Mouse (Mus musculus) hindbrain, embryonic 11.5 days (tissue): ENCODE measurements at regions not wholly inside any gene's neighbourhood (a gene's known extent, or its start where the extent isn't known, plus 50 kb on each side); places are given as distances from the start of the nearest gene placed in this dataset.

Experiments
- ATAC-seq: fragments of 200-750 bp; cut with Nextera tagmentation; 2 replicates; pipeline ENCODE4 v1.8.0; 2017; ENCODE audit warnings: mild to moderate bottlenecking, moderate TSS enrichment, moderate library complexity; ENCODE audit not compliant: low FRiP score
- DNase-seq: peaks from one replicate; pipeline ENCODE4 v3.0.0-alpha.2; 2015; ENCODE audit warnings: low spot score
- H3K27ac ChIP-seq: fragments of 300-500 bp; sonication (generic); 2 replicates; pipeline ENCODE4 v1.5.1; 2014; ENCODE audit warnings: mild to moderate bottlenecking, low read depth, low read length
- H3K27me3 ChIP-seq: fragments of 300-500 bp; sonication (generic); 2 replicates; pipeline ENCODE4 v1.6.1; 2014; ENCODE audit warnings: mild to moderate bottlenecking, low read length, moderate library complexity, mixed read lengths; ENCODE audit not compliant: control insufficient read depth, insufficient read depth
- H3K36me3 ChIP-seq: fragments of 300-500 bp; sonication (generic); 2 replicates; pipeline ENCODE4 v1.6.1; 2014; ENCODE audit warnings: mild to moderate bottlenecking, low read length, moderate library complexity, mixed read lengths; ENCODE audit not compliant: control insufficient read depth, insufficient read depth
- H3K4me1 ChIP-seq: fragments of 300-500 bp; sonication (generic); replicated peaks from 2 replicates; pipeline ENCODE4 v1.6.1; 2014; ENCODE audit warnings: low read length, mixed read lengths; ENCODE audit not compliant: control insufficient read depth, insufficient read depth
- H3K4me2 ChIP-seq: fragments of 300-500 bp; sonication (generic); replicated peaks from 2 replicates; pipeline ENCODE4 v1.6.1; 2014; ENCODE audit warnings: mild to moderate bottlenecking, low read depth, low read length
- H3K4me3 ChIP-seq: fragments of 300-500 bp; sonication (generic); 2 replicates; pipeline ENCODE4 v1.5.1; 2014; ENCODE audit warnings: low read depth, low read length
- H3K9ac ChIP-seq: fragments of 300-500 bp; sonication (generic); 2 replicates; pipeline ENCODE4 v1.6.1; 2014; ENCODE audit warnings: low read depth, low read length
- H3K9me3 ChIP-seq: fragments of 300-500 bp; sonication (generic); 2 replicates; pipeline ENCODE4 v1.6.1; 2016; ENCODE audit warnings: low read length; ENCODE audit not compliant: control insufficient read depth
- WGBS: fragments of 180-500 bp; shearing (Covaris S2); extraction: QIAGEN DNeasy Blood & Tissue Kit; methylation state at CpG from one replicate; pipeline ENCODE4 v1.1.7; 2014; 5-methylcytosine and 5-hydroxymethylcytosine counted together

- ATAC-seq (no peak), DNase-seq (no peak)
- no peaks in the 10 kb centered on the region for H3K36me3 ChIP-seq
- H3K4me3 ChIP-seq: no peak overlapping the region
- no peaks in the 10 kb centered on the region for H3K9me3 ChIP-seq
- no peak overlapping the region for H3K4me2 ChIP-seq
- no peak overlapping the region for H3K9ac ChIP-seq
- no peaks in the 10 kb centered on the region for H3K4me1 ChIP-seq
- no peaks in the 10 kb centered on the region; the same call in 1 of the 2 replicates for H3K27me3 ChIP-seq
- H3K27ac ChIP-seq: no peak overlapping the region
- 90% methylated on average over 2 of the region's 2 CpGs for WGBS
Measured at GRCm38 (mm10) chr6:99945691-99946090, 219.5 kb upstream of the Prok2 start.

GRCm38 (mm10) chr6:99942958-99943357, 216.8 kb upstream of the Prok2 start:
- H3K4me3 ChIP-seq: no peak overlapping the region
- H3K9me3 ChIP-seq: no peaks in the 10 kb centered on the region
- no peak overlapping the region for H3K27ac ChIP-seq
- DNase-seq (no peak), ATAC-seq (no peak)
- no peaks in the 10 kb centered on the region for H3K36me3 ChIP-seq
- 100% methylated on average over 1 of the region's 1 CpGs for WGBS
- no peak overlapping the region for H3K4me2 ChIP-seq
- no peak overlapping the region for H3K9ac ChIP-seq
- H3K27me3 ChIP-seq: no peaks in the 10 kb centered on the region
- H3K4me1 ChIP-seq: no peaks in the 10 kb centered on the region

DNA sequence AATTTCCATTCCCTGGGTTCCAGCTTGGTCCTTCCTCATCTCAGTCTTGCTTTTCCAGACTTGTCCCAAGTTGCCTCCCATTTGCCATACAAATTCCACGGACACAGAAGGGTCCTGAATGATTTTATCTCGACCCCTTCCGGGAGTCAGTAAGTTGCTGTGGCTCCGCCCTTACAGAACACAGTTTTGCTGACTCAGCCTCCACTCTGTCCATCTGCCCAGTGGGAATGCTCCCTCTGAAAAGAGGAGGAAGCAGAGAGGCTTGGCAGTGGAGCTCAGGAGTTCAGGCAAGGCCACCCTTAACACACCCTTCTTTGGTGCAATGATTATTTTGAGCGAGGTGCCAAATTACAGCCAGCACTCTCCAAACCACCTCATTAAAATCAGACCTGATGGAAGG, 213.9 kb upstream of the Prok2 start:
- no peaks in the 10 kb centered on the region for H3K36me3 ChIP-seq
- H3K9ac ChIP-seq: no peak overlapping the region
- no peak overlapping the region for H3K4me2 ChIP-seq
- no peak for DNase-seq
- H3K9me3 ChIP-seq: no peaks in the 10 kb centered on the region
- ATAC-seq: no peak
- H3K4me1 ChIP-seq: no peaks in the 10 kb centered on the region
- H3K4me3 ChIP-seq: no peak overlapping the region
- H3K27me3 ChIP-seq: no peaks in the 10 kb centered on the region
- WGBS: 70% methylated on average over 5 of the region's 5 CpGs
- H3K27ac ChIP-seq: no peak overlapping the region

DNA sequence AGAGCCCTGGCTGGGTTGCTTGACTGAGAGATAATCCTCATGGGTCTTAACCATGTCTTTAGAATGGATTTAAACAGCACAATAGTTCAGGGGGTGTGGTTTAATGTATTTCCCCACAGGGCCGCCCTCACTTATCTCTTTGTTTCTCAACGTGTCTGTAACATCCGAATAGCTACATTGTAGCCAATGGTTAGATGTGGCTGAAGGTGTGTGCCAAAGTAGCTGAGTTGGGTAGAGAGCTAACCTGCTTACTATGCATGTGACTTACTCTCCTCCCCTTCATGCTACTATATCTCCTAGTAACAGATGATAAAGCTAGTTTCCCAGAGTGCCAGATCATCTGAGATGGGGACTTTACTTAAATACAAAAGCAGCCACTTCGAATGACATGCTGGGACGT, 213.2 kb upstream of the Prok2 start:
- H3K9ac ChIP-seq: no peak overlapping the region
- H3K4me2 ChIP-seq: no peak overlapping the region
- H3K9me3 ChIP-seq: no peaks in the 10 kb centered on the region
- H3K27me3 ChIP-seq: no peaks in the 10 kb centered on the region
- DNase-seq (no peak), ATAC-seq (no peak)
- H3K36me3 ChIP-seq: no peaks in the 10 kb centered on the region
- no peak overlapping the region for H3K27ac ChIP-seq
- no peaks in the 10 kb centered on the region for H3K4me1 ChIP-seq
- H3K4me3 ChIP-seq: no peak overlapping the region
- 75% methylated on average over 5 of the region's 5 CpGs for WGBS

DNA sequence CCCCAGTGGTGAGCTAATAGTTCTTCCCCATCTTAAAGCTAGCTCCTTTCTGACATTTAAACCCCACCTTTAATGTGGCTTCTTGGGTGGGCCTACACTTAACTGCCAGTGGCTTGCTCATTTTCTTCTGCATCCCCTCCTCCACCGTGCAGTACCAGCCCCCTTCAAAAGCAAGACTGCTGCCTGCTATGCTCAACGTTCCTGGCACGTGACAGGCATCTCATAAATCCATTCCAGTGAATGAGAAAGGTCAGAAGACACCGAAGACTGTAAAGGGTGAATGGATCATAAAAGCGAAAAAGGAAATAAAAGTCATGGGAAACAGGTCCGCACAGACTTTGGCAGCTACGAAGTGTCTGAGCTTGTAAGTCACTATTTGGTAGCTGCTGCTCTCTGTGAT, 212.8 kb upstream of the Prok2 start:
- Histone ChIP-seq H3K27ac (no peak overlapping the region), H3K9me3 (no peaks in the 10 kb centered on the region), H3K9ac (no peak overlapping the region), H3K4me3 (no peak overlapping the region), H3K27me3 (no peaks in the 10 kb centered on the region), H3K36me3 (no peaks in the 10 kb centered on the region), H3K4me1 (no peaks in the 10 kb centered on the region), H3K4me2 (no peak overlapping the region)
- 73% methylated on average over 7 of the region's 7 CpGs for WGBS
- ATAC-seq (no peak), DNase-seq (no peak)

GRCm38 (mm10) chr6:99936716-99937115, 210.5 kb upstream of the Prok2 start:
- H3K4me1 ChIP-seq: no peaks in the 10 kb centered on the region
- DNase-seq (no peak), ATAC-seq (no peak)
- no peak overlapping the region for H3K4me3 ChIP-seq
- no peak overlapping the region for H3K4me2 ChIP-seq
- H3K27me3 ChIP-seq: no peaks in the 10 kb centered on the region
- no peak overlapping the region for H3K27ac ChIP-seq
- no peaks in the 10 kb centered on the region for H3K9me3 ChIP-seq
- no peak overlapping the region for H3K9ac ChIP-seq
- H3K36me3 ChIP-seq: no peaks in the 10 kb centered on the region

GRCm38 (mm10) chr6:99935373-99935772, 209.2 kb upstream of the Prok2 start:
- Histone ChIP-seq H3K36me3 (no peaks in the 10 kb centered on the region), H3K27me3 (no peaks in the 10 kb centered on the region), H3K9ac (no peak overlapping the region), H3K4me1 (no peaks in the 10 kb centered on the region), H3K27ac (no peak overlapping the region), H3K4me2 (no peak overlapping the region), H3K4me3 (no peak overlapping the region), H3K9me3 (no peaks in the 10 kb centered on the region)
- DNase-seq (no peak), ATAC-seq (no peak)
- 88% methylated on average over 4 of the region's 4 CpGs for WGBS

DNA sequence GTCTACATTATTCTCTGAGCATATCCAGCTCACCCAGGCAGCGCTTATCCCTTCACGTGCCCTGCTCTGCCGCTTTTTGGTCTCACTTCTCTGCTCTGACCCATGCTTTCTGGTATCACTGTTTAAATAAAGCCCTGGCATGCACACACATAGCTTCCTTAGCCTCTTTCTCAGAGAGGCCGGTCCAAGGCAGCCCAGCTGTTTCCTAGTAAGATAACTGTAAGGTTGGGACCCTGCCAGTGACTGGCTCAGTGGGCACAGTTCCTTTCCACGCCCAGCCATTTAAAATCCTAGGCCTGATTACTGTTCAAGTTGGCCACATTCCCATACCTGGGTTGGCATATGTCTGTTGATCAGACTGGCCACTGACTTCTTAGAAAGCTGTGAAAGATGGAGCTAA, 208.2 kb upstream of the Prok2 start:
- H3K27ac ChIP-seq: no peak overlapping the region
- H3K36me3 ChIP-seq: no peaks in the 10 kb centered on the region
- no peak overlapping the region for H3K4me3 ChIP-seq
- no peak overlapping the region for H3K9ac ChIP-seq
- H3K9me3 ChIP-seq: no peaks in the 10 kb centered on the region
- DNase-seq: no peak
- no peak overlapping the region for H3K4me2 ChIP-seq
- no peaks in the 10 kb centered on the region for H3K27me3 ChIP-seq
- no peaks in the 10 kb centered on the region for H3K4me1 ChIP-seq
- ATAC-seq: no peak
- WGBS: 93% methylated on average over 5 of the region's 5 CpGs

- Histone ChIP-seq H3K4me1 (no peaks in the 10 kb centered on the region), H3K27me3 (no peaks in the 10 kb centered on the region), H3K4me2 (no peak overlapping the region), H3K27ac (no peak overlapping the region), H3K36me3 (no peaks in the 10 kb centered on the region), H3K9ac (no peak overlapping the region), H3K4me3 (no peak overlapping the region), H3K9me3 (no peaks in the 10 kb centered on the region)
- no peak for DNase-seq
- WGBS: 82% methylated on average over 5 of the region's 5 CpGs
- no peak for ATAC-seq
Measured at GRCm38 (mm10) chr6:99933404-99933803, 207.2 kb upstream of the Prok2 start.
